Mouse (Mus musculus) T-helper 2 cell (primary cell): ENCODE results near the gene Rai1.

Experiments
- in situ Hi-C: fragments of 300-600 bp; cut with MboI, MseI; formaldehyde crosslinking; loops from one replicate; pipeline ENCODE4 v1.15.1; 2025; ENCODE audit warnings: high pct_unique_total_duplicates

Rai1 gene

DNA sequence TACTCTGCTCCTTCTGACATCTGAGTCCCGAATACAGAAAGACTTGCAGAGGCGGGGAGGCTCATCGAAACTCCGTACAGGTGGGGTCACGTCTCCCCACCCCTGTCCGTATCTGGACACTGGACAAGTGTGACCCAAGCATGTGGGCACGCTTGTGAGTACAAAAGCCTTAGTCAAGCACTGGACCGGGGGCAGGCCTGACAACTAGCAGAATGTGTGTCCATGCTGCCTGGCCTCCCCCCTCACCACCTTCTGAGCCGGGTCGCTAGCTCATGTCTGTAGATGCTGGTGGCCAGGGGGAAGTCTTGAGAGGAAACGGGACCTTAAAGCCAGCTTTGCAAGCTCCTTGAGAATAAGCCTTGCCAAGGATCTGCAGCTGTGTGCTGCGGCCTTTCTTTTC is 106.9 kb downstream of the Rai1 start:
- in situ Hi-C loops = loop anchor here (5.0 to 10.0 kb wide), 2 partner anchors 104 to 997 kb away; partner anchors contain the start of gene Rai1

- in situ Hi-C loops = loop anchor here (5.0 to 10.0 kb wide), 2 partner anchors 106 to 998 kb away; partner anchors contain the start of gene Rai1
These were observed 108.5 kb downstream of the Rai1 start for GRCm38 (mm10) chr11:60213266-60213665.

DNA sequence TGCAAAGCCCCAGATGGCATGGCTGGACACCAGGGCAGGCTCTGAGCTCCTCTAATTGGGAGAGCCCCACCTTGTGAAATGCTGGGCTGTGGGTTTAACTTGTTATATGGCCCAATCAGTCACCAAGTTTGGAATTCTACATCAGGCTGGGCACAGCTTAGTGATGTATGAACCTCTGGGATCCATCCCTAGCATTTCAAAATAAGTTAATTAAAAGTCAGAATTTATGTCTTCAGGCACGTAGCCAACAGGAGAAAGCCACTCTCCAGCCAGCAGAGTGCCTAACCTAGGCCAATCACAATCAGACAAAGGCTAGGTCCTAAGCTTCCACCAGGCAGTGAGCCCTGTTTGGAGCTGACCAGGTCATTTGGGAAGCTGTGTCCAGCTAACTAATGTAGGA is 111.9 kb downstream of the Rai1 start:
- in situ Hi-C loops = loop anchor here (10.0 kb wide), 1 partner anchor 1002 kb away; no protein-coding TSS in a partner anchor

DNA sequence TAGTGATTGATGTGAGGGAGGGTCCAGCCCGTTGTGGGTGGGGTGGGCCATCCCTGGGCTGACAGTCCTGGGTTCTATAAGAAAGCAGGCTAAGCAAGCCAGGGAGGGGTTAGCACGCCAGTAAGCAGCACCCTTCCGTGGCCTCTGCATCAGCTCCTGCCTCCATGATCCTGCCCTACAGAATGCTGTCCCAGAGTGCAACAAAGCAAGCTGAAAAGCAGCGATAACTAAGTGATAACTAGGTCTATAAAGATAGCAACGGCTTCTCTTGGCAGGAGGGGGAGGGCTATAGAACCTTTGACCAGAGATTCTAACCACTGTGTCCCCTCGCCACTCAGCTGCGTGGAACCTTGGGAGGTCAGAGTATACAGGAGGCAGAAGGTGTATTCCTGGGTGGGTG is 112.7 kb downstream of the Rai1 start:
- in situ Hi-C loops = loop anchor here (10.0 kb wide), 1 partner anchor 1003 kb away; no protein-coding TSS in a partner anchor

DNA sequence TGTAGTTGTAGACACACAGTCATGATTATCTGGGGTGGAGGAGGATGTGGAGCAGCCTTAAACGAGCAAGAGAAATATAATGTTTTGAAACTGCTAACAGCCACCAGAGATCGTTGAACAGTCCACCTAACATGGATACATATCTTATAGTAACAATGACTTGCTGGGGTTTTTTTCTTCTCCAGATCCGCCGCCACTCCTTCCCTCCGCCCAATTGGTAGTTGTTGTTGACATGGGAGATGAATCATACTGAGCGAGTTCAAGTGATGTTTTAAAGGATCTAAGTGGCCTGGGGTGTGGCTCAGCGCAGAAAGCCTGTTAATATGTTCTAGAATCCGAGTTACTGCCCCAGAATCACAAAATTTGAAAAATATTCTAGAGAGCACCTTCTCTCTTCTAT is 114.8 kb downstream of the Rai1 start:
- in situ Hi-C loops = loop anchor here (10.0 kb wide), 1 partner anchor 1005 kb away; no protein-coding TSS in a partner anchor

DNA sequence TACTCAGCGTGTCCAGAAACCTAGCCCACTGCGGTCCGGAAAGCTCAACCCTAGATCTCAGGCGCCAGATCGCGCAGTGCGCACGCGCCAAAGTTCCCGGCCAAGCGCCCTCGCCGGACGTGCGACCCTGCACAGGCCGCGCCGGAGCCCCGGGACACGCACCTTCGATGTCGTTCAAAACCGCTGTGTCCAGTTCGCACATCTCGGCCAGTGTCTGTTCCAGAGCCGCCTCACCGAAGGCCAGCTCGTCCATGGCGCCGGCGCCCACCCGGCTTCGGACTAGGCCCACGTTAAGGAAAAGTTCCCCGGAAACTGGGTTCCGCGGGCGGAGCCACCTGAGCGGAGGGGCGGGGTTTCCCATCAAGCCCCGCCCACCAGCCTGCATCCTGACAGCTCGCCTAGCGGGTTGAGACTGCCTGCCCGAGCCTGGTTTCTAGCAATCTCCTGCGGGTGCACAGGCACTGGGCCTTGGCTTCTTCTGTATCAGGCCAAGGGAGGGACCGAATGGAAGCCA is 115.5 kb downstream of the Rai1 start:
- in situ Hi-C loops = no loop called here

- in situ Hi-C loops = no loop called here
These were observed 116.6 kb downstream of the Rai1 start for GRCm38 (mm10) chr11:60221425-60221824.

DNA sequence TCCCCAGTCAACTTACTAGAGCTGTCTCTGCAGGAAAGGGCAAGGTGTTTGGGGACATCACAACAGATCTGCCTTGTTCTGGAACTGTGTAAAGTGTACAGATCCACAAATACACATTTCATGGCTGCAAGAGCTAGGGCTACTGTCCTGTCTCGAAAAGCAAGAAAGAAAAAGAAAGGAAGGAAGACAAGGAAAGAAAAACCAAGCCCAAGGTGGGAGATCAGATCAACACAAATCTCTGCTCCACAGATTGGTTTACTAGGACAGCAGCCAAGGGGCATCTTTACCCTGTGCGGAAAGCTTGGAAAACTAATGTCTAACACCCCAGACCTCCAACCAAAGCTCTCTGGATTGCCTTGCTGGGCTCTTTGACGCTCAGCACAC is 117.3 kb downstream of the Rai1 start:
- in situ Hi-C loops = no loop called here

- in situ Hi-C loops = no loop called here
These were observed 117.8 kb downstream of the Rai1 start, which contains the start of gene Srebf1 for GRCm38 (mm10) chr11:60222469-60223236. TSS of gene Srebf1 (minus strand) at chr11:60222581.

- in situ Hi-C loops = no loop called here
These were observed 119.9 kb downstream of the Rai1 start for GRCm38 (mm10) chr11:60224676-60225075.

DNA sequence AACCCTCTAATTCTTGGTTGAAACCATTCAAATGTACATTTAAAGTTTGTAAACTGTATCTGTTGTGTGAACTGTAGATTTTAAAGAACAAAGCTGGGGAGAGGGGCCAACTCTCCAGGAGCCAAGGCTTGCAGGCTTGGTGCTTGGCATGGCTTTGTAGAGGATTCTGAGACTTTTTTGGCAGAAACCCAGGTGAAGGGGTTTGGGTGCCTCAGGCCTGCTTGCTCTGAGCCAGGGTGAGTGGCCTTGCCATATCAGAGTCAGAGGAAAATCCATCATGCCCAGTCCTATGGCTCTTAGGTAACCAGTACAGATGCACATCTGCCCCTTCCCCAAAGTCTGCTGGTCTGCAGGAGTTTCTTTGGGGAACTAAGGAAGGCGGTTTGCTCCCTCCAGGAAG is 121.1 kb downstream of the Rai1 start:
- in situ Hi-C loops = no loop called here

DNA sequence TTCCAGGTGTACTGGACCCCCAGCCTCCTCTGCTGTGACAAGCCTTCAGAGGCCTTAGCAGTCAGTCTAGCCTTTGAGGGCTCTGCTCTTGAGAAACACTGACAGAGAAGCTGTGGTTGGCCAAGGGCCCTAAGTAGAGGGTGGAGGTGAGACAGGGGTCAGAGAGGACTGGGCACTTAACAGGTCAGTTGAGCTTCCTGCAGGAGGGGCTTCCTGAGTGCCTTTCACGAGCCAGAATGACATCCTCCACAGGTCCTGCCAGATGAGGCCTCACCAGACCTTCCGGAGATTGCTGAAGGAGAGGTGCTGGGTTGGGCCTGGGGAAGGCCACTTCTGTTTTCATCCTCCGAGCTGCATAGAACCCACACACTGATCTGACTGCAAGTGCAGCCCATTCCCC is 123.7 kb downstream of the Rai1 start:
- in situ Hi-C loops = no loop called here

GRCm38 (mm10) chr11:60229821-60230220 is 125.0 kb downstream of the Rai1 start:
- in situ Hi-C loops = loop anchor here (10.0 kb wide), 1 partner anchor 1275 kb away; the partner anchor contains the start of genes Hist3h2a and Trim17

GRCm38 (mm10) chr11:60230512-60230911 is 125.7 kb downstream of the Rai1 start:
- in situ Hi-C loops = loop anchor here (10.0 kb wide), 1 partner anchor 1276 kb away; the partner anchor contains the start of genes Hist3h2a and Trim17

DNA sequence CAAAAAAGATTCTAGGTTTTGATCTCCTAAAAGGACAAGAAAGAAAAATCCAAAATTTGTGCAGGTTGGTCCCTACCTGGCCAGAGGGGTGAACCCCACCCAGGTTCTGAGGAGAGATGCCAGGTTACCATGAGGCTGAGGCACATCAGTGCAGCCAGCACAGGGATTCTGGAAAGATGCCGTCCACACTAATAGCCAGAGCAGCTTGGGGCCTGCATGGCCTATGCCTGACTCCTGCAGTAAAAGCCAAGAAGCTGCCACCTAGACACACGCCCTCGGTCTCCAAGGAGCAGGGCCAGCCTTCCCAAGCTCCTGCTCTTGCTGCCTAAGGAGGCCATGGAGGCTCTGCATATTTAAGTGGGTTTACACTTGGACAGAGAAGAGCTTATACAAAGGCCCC is 126.5 kb downstream of the Rai1 start:
- in situ Hi-C loops = loop anchor here (10.0 kb wide), 1 partner anchor 1277 kb away; the partner anchor contains the start of genes Hist3h2a and Trim17

- in situ Hi-C loops = loop anchor here (10.0 kb wide), 1 partner anchor 1277 kb away; the partner anchor contains the start of genes Hist3h2a and Trim17
These were observed 127.1 kb downstream of the Rai1 start for GRCm38 (mm10) chr11:60231951-60232350.

- in situ Hi-C loops = loop anchor here (10.0 kb wide), 1 partner anchor 1278 kb away; the partner anchor contains the start of genes Hist3h2a and Trim17
These were observed 127.7 kb downstream of the Rai1 start for GRCm38 (mm10) chr11:60232441-60233058.

DNA sequence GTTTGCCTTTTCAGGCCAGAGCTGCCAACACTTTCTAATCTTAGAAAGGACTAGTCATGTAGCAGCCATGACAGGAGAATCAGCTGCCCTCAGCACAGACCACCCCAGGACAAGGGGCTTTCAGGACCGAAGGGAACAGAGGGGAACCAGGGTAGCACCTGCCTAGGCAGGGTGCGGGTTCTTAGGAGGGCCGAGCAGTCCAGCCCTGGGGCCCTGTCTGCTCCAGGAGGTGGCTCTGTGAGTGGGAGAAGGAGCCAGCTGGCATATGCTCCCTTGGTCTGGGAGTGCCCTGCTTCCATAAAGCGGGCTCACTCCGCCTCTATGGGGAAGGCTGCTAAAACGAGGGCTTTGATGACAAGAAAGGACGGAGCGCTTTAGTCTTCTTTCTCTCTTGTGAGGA is 128.4 kb downstream of the Rai1 start:
- in situ Hi-C loops = loop anchor here (10.0 kb wide), 1 partner anchor 1278 kb away; the partner anchor contains the start of genes Hist3h2a and Trim17

GRCm38 (mm10) chr11:60235351-60235750 is 130.5 kb downstream of the Rai1 start:
- in situ Hi-C loops = loop anchor here (10.0 kb wide), 1 partner anchor 1281 kb away; the partner anchor contains the start of genes Hist3h2a and Trim17

- in situ Hi-C loops = no loop called here
These were observed 135.7 kb downstream of the Rai1 start for GRCm38 (mm10) chr11:60240509-60240908.

DNA sequence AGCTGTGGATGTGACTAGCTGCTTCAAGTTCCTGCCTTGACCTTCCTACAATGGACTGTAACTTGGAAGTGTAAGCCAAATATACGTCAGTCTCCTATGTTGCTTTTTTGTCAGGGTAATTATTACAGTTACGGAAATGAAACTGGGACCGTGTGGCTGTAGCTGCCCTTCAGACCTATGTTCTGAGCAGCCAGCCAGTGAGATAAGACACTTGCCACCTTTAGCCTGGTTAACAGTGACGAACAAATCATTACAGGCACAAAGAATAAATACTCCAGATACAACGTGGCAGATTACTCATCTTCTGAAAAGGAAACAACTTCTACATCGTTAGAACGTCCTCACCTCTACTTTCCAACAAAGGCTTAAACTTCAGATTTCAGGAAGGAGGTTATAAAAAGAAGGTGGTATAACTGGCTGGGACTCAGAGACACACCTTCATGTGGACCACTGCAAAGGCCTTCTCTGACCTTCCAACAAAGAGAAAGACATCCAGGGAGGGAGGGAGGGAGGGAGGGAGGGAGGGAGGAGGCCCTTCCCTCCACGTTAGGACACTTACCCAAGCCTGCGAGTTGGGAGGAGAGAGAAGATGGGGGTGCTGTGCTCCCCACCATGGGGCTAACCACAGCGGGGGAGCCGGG is 139.8 kb downstream of the Rai1 start:
- in situ Hi-C loops = no loop called here
